Mouse (Mus musculus) cerebellum, adult 11 months (tissue): ENCODE data around the gene Iqsec1.

Experiments
- DNase-seq: peaks from one replicate; pipeline ENCODE4 v3.0.0; 2022

Iqsec1 gene

GRCm38 (mm10) chr6:90719402-90719801 lies 269.1 kb downstream of the Iqsec1 start:
- DNase-seq: no peak

GRCm38 (mm10) chr6:90718477-90718876 lies 270.0 kb downstream of the Iqsec1 start:
- no peak for DNase-seq

- DNase-seq: no peak
These were observed 270.8 kb downstream of the Iqsec1 start for GRCm38 (mm10) chr6:90717711-90718110.

DNA sequence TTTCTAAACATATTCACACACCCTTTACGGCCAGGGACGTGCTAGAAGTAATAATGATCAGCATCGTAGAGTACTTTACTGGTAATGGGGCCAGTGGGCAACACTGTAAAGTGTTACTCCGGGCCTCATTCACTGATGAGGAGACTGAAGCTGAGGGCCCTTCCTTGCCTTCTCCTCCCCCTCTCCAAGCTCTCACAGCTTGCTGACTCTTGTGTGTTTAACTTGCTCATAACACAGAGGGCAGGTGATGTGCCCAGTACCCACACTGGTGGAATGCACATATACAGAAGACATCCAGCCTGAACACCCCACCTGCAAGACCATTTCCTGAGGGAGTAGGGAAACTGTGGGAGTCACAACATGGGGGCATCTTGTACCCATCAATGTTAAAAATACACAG lies 271.6 kb downstream of the Iqsec1 start:
- DNase-seq: no peak

GRCm38 (mm10) chr6:90716066-90716704 lies 272.3 kb downstream of the Iqsec1 start:
- DNase-seq: no peak

GRCm38 (mm10) chr6:90715245-90715905 lies 273.1 kb downstream of the Iqsec1 start:
- DNase-seq: no peak

DNA sequence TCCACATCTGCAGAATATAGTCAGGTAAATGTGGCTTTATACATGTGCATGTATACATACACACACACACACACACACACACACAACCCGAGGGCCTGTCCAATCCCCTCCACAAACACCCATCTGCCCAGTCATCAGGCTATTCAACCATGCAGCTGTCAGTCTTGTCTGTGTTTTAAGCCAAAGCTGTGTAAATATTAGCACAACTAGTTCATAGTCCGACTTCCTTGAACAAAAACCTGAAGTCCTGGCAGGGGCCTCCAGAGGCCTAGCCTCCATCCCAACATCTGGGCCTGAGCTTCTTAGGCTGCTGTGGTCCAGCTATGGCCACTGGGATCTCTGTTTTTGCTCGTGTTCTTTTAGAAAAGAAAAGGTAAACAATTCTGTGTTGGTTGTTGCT lies 274.8 kb downstream of the Iqsec1 start:
- DNase-seq: no peak

GRCm38 (mm10) chr6:90712486-90713480 lies 275.7 kb downstream of the Iqsec1 start:
- DNase-seq: no peak

DNA sequence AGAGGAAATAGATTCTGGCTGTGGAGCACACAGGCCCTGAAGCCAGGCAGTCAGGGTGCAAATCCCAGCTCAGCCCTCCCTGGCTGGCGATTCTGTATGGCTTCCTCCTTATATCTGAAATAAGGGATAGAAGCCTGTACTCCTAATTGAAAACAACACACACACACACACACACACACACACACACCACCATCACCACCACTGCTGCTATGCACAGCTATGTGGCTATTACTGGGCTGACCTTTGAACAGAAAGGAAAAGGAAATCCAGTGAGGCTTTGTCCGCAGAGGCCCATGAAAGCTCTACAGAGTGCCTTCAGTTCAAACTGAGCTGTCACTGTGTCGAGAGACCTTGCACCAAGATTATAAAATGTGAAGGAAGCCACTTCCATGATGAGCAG lies 276.4 kb downstream of the Iqsec1 start:
- no peak for DNase-seq

GRCm38 (mm10) chr6:90711476-90712035 lies 276.9 kb downstream of the Iqsec1 start:
- peak; percentile 72 for DNase-seq

DNA sequence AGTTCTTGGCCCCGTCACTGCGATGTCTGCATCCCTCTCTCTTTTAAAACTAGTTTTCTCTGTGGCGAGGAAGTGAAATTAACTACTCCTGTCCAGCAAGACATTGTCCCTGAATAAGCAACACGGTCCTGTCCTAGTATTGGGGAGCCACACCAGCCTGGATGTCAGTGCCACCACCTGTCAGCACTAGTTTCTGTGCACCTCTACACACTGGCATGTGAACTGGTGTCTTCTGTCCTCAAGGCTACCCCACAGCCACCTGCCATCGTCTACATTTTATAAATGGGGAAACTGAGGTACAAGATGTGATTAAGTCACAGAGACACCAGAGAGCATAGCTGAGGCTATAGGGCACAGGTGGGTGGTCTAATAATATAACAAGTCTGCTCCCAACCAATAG lies 277.7 kb downstream of the Iqsec1 start:
- DNase-seq: no peak

DNA sequence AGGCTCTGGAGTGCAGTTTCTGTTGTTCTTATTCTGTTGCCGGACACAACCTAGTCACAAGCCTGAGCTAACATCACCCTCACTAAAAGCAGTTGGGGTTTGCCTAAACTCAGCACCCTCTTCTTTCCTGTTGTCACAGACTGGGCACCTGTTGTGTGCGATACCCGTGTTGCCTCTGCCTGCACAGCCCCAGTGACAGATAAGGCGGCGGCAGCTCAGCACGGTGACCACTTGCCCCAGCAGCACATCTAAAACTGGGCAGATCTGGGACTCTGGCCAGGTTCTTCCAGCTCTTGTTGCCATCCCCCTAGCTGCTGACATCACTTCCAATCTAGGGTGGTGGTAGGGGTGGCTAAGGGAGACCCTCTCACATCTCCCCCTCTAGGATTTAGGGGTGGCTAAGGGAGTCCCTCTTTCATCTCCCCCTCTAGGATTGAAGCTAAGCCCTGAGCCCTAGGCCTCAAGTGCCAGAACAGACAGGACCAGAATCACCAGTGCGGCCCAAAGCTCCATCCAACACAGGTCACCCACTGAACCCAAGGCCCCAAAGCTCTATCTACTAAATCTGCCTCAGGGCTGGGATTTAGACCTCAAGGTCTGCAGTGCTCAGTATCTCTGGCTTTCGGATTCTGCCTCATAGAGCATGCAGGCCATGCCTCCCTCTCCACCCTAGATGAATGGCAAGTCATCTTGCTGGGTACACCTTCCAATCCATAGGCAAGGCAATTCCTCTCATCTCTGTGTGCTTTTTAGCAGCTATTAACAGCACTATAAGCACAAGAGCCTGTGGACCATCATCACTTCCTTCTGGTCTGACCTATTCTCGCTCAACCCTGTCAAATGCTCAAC lies 278.3 kb downstream of the Iqsec1 start:
- no peak for DNase-seq

DNA sequence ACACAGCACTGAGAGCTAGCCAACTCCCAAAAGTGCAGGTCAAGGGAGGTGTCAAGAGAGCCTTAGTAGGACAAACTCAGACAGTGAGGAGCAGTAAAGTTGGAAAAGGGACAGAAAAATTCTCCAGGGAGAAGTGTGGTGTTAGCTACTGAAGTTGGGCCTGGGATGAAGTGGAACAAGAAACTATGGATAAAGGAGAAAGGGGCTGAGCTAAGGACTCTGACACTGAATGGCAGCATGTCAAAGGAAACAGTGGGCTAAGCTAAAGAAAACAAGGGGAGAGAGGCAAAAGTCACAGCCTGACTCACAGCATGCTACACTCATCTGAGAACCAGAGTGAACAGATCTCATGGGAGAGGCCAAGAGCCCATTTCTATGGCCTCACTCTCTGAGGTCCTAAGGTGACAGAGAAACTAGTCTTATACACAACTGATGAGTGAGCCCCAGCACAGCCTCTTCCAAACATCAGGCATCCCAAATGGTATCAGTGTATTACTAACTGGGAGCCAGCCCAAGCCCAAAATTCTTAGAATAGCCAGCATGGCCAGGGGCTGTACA lies 280.3 kb downstream of the Iqsec1 start:
- DNase-seq: no peak

DNA sequence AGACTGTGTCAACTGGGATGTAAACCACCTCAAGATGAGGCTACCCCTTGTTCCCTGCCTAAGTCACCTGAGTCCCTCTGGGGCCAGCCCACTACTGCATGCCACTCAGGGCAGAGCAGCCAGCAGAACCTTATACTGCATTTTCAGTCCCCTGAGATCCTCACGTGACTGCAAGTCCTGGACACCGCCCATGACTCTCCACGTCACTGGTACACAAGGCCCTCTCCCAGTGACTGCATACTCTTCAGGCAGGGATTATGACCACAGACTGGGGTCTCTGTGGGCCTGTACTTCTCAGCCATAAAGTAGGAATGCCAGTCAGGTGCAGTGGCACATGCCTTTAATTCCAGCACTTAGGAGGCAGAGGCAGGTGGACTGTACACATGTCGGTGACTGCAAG lies 281.3 kb downstream of the Iqsec1 start:
- no peak for DNase-seq

GRCm38 (mm10) chr6:90706490-90706889 lies 282.0 kb downstream of the Iqsec1 start:
- no peak for DNase-seq

DNA sequence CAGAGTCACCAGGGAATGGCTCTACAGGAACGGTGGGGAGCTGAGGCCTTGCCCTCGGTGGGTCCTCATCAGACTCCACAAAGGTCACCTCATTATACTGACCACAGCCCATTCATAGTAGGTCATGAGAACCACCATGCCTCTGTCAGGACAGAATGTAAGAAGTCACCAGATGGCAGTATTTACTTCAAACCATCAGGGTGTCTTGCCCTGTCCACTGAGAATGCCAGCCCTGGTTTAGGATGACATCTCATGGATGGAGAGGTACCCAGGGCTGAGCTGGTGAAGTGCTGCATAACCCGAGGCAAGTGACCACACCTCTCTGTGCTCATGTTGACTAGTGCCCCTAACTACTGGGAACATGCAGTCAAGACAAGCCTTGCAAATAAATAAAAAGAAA lies 282.7 kb downstream of the Iqsec1 start:
- DNase-seq: no peak

GRCm38 (mm10) chr6:90704705-90705344 lies 283.7 kb downstream of the Iqsec1 start:
- DNase-seq: peak; percentile 73

GRCm38 (mm10) chr6:90703782-90704181 lies 284.7 kb downstream of the Iqsec1 start:
- DNase-seq: no peak

- DNase-seq: no peak
These were observed 285.4 kb downstream of the Iqsec1 start for GRCm38 (mm10) chr6:90702837-90703735.

DNA sequence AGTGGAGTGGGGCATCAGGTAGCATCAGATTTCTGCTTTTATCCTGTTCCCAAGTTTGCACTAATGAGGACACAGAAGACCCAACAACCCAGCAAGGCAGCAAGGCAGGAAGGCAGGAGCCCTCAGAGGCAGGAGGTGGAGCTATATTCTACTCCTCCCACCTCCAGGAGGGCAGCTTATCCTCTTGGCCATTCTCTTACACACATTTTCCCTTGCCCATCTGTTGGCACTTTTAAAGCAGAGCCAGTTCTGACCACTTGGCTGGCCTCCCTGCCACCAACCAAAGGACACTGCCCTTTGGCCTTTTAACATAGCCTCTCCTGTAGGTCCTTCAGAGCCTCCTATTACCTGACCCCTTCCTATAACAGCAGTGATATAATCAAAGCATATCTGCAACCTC lies 286.3 kb downstream of the Iqsec1 start:
- DNase-seq: no peak
